ENCODE assay signal across 14 mouse cellular contexts in genomic region chr17:31445061-31445731, GRCm38 (mm10). TPM values are rescaled to one million over a fixed set of nuclear protein-coding genes. Genes with fewer than 3 reads are reported as not detected.
DNase-seq lines count a peak whose midpoint lies in the region; ATAC-seq lines count a peak whose summit lies in the region.
"Had no signal": no experiment of that assay in that cellular context is flagged by ENCODE, and none has a peak within 500 bp of the region (broad histone marks: within the 10 kb centered on the region; RNA-seq: fewer than 3 reads in every experiment).

No protein-coding gene starts in this region.

- peak overlapping the region; percentile 17; the same call in 1 of the 2 replicates for H3K27ac ChIP-seq in embryonic facial prominence, embryonic 13.5 days
- H3K27ac ChIP-seq: hindbrain, embryonic 14.5 days had no signal

- H3K9ac ChIP-seq in embryonic facial prominence, embryonic 13.5 days, result no peak overlapping the region
- H3K9ac ChIP-seq: hindbrain, embryonic 14.5 days had no signal

- 15% methylated on average over 7 of the region's 7 CpGs for WGBS in embryonic facial prominence, embryonic 13.5 days

- DNase-seq in 3T3-L1 (ENCODE audit: low read depth, low spot score), result peak; percentile 7
- peak; percentile 73 for DNase-seq in kidney, postnatal 10 days
- DNase-seq in lung, adult 18-20 months, result peak; percentile 74 to 85
- no peak for DNase-seq in cerebellum, adult 9-10 months
- no peak for DNase-seq in layer of hippocampus, adult 9-10 months (ENCODE audit: low spot score)
- DNase-seq in spleen, adult 12 weeks (ENCODE audit: low spot score), result no peak
- no peak for DNase-seq in testis, postnatal 14 days (ENCODE audit: low spot score)
- DNase-seq: gastrocnemius, postnatal 36 days; right cerebral cortex, postnatal 4 days; thymus, postnatal 36 days had no signal

- H3K27me3 ChIP-seq in embryonic facial prominence, embryonic 13.5 days, result no peaks in the 10 kb centered on the region

- no peak overlapping the region for H3K4me3 ChIP-seq in embryonic facial prominence, embryonic 13.5 days
- H3K4me3 ChIP-seq: erythroblast, embryonic 14.5 days; megakaryocyte, embryonic 14.5 days had no signal

- H3K4me1 ChIP-seq in embryonic facial prominence, embryonic 13.5 days, result peaks cover 13% of the 10 kb centered on the region

- no peak for ATAC-seq in embryonic facial prominence, embryonic 13.5 days (ENCODE audit: insufficient number of reproducible peaks, insufficient read depth, low FRiP score, low TSS enrichment, low read depth)

- no peaks in the 10 kb centered on the region for H3K9me3 ChIP-seq in embryonic facial prominence, embryonic 13.5 days

- no peak overlapping the region for H3K4me2 ChIP-seq in embryonic facial prominence, embryonic 13.5 days
- H3K4me2 ChIP-seq: hindbrain, embryonic 14.5 days had no signal

- H3K36me3 ChIP-seq in embryonic facial prominence, embryonic 13.5 days, result peaks cover 11% of the 10 kb centered on the region; the same call in 1 of the 2 replicates

RNA-seq across cellular contexts. Expression of gene Pde9a, which starts 59.2 kb away (rescaled TPM):
- 21.9 and 25.1 TPM in 2 replicates for polyA plus RNA-seq in embryonic facial prominence, embryonic 13.5 days (2015; fragmentation: Nextera tagmentation; extraction: Ambion mirVana)
- polyA plus RNA-seq: erythroblast, embryonic 14.5 days had no signal

Comparison
In these comparisons a context has a peak if more than half of its experiments do, and no peak if none do; other contexts are left out.
1. DNase-seq: peak in 3T3-L1 (single experiment), kidney, postnatal 10 days (single experiment) and lung, adult 18-20 months (2 of 2); none in cerebellum, adult 9-10 months (single experiment), layer of hippocampus, adult 9-10 months (single experiment), spleen, adult 12 weeks (single experiment) and testis, postnatal 14 days (single experiment).